Mouse (Mus musculus) megakaryocyte progenitor cell, adult 5-6 weeks (primary cell): ENCODE measurements around the gene Ifit1bl2. TPM values are rescaled to one million over a fixed set of nuclear protein-coding genes. Genes with fewer than 3 reads are reported as not detected.

ENCODE experiments used
- ATAC-seq: replicated peaks from 2 replicates; pipeline ENCODE4 v1.8.0; 2016; ENCODE audit warnings: mild to moderate bottlenecking, moderate TSS enrichment, inconsistent platforms; ENCODE audit not compliant: poor library complexity
- total RNA-seq, 2 experiments: library from RNA; stranded (forward) in 1 of 2; stranded (reverse) in 1 of 2; fragments of 157-497, 149-512 nt in 1 of 2; fragments of 200-1000 nt in 1 of 2; gene quantifications; 2 replicates each; pipeline versions ENCODE4 v1.2.3 to v1.2.4; 2015 to 2017

Ifit1bl2 gene
- total RNA-seq, 2 experiments from 2014 or later = 0.83 TPM; not detected in 1

DNA sequence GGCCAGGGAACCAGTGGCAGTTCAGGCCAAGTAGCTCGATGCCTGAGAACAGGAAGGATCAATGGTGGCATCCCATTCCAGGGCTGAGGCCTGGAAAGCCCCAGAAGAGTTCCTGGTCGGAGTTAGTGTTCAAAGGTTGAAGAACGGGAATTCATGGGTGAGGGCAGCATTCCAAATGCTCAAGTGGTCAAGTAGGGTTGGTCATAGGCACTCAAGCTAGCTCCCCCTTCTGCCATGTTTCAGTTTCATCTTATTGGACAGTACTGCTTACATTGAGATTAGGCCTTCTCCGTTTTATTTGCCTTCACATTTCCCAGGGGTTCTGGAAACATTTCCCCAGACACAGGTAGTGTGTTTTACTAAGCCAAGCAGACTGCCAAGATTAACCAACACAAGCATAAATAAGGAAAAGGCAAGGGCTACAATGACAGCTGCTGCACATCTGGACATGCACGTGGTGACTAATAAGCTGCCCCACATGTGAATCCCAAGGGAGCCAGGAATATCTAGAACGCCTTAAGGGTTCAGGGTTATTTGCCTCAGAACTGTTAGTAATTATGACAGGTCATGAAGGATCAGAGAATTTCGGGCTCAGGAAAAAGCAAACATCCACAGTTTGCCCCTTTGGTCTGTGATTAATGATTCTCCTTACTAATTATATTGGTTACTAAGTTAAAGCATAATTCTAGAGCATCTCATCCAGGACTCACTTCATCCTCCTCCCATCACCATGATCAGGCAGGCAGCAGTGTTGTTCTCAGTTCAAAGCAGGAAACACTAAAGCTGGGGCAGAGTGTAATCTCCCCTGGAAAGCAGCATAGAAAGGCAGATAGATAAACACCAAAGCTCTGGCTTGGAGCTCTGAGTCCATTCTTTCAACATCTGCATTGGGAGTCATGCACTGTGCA lies 71.3 kb downstream of the Ifit1bl2 start:
- no peak for ATAC-seq

Other genes with a start within 250 kb of the Ifit1bl2 start
- gene Ch25h, start 165.6 kb downstream of the Ifit1bl2 start, total RNA-seq (2015) = 0.29 TPM in 1 of 2 replicates, not detected in the other
- gene Ch25h, start 165.6 kb downstream of the Ifit1bl2 start, total RNA-seq (2017) = not detected in 2 replicates
- 60.4 TPM in 2 replicates for gene Lipa, start 113.3 kb downstream of the Ifit1bl2 start, total RNA-seq (2015)
- gene Lipa, start 113.3 kb downstream of the Ifit1bl2 start, total RNA-seq (2017) = 30.9 and 32.4 TPM in 2 replicates
- gene Ifit2, start 90.0 kb downstream of the Ifit1bl2 start, total RNA-seq (2015) = 7.7 and 8.0 TPM in 2 replicates
- gene Ifit2, start 90.0 kb downstream of the Ifit1bl2 start, total RNA-seq (2017) = 19.0 and 19.2 TPM in 2 replicates
- 0.88 and 1.1 TPM in 2 replicates for gene Ifit3, start 57.2 kb downstream of the Ifit1bl2 start, total RNA-seq (2015)
- gene Ifit3, start 57.2 kb downstream of the Ifit1bl2 start, total RNA-seq (2017) = 1.2 and 1.8 TPM in 2 replicates
- gene Ifit1bl1, start 38.8 kb downstream of the Ifit1bl2 start, total RNA-seq (2015) = 0.12 and 0.17 TPM in 2 replicates
- 0.25 and 0.30 TPM in 2 replicates for gene Ifit1bl1, start 38.8 kb downstream of the Ifit1bl2 start, total RNA-seq (2017)
- not detected in 2 replicates for gene Ifit3b, start 32.8 kb downstream of the Ifit1bl2 start, total RNA-seq (2015)
- gene Ifit3b, start 32.8 kb downstream of the Ifit1bl2 start, total RNA-seq (2017) = 0.27 TPM in 1 of 2 replicates, not detected in the other
- 1.5 and 2.1 TPM in 2 replicates for gene Ifit1, start 128 bp upstream of the Ifit1bl2 start, total RNA-seq (2015)
- 1.0 and 1.1 TPM in 2 replicates for gene Ifit1, start 128 bp upstream of the Ifit1bl2 start, total RNA-seq (2017)
- not detected in 2 replicates for gene Slc16a12, start 106.5 kb upstream of the Ifit1bl2 start, total RNA-seq (2015)
- gene Slc16a12, start 106.5 kb upstream of the Ifit1bl2 start, total RNA-seq (2017) = not detected in 2 replicates
- gene Pank1, start 238.7 kb upstream of the Ifit1bl2 start, total RNA-seq (2015) = 16.2 and 17.0 TPM in 2 replicates
- 5.1 and 8.4 TPM in 2 replicates for gene Pank1, start 238.7 kb upstream of the Ifit1bl2 start, total RNA-seq (2017)